Mouse (Mus musculus) midbrain, embryonic 16.5 days (tissue): ENCODE data around the gene Oxa1l. TPM values are rescaled to one million over a fixed set of nuclear protein-coding genes. Genes with fewer than 3 reads are reported as not detected.

Experiments
- ATAC-seq: fragments of 200-750 bp; cut with Nextera tagmentation; 2 replicates; pipeline ENCODE4 v1.8.0; 2017; ENCODE audit warnings: moderate TSS enrichment
- H3K27ac ChIP-seq: fragments of 300-500 bp; sonication (generic); 2 replicates; pipeline ENCODE4 v1.5.1; 2014; ENCODE audit warnings: mild to moderate bottlenecking, low read length, mixed read lengths
- H3K27me3 ChIP-seq: fragments of 300-500 bp; sonication (generic); 2 replicates; pipeline ENCODE4 v1.6.1; 2014; ENCODE audit warnings: low read depth, low read length, mixed read lengths; ENCODE audit not compliant: control insufficient read depth, insufficient read depth
- H3K36me3 ChIP-seq: fragments of 300-500 bp; sonication (generic); 2 replicates; pipeline ENCODE4 v1.6.1; 2014; ENCODE audit warnings: mild to moderate bottlenecking, low read length, moderate library complexity, mixed read lengths; ENCODE audit not compliant: control insufficient read depth, insufficient read depth
- H3K4me1 ChIP-seq: fragments of 300-500 bp; sonication (generic); 2 replicates; pipeline ENCODE4 v1.6.1; 2014; ENCODE audit warnings: mild to moderate bottlenecking, low read length, mixed read lengths; ENCODE audit not compliant: control insufficient read depth, insufficient read depth
- H3K4me2 ChIP-seq: fragments of 300-500 bp; sonication (generic); 2 replicates; pipeline ENCODE4 v1.6.1; 2014; ENCODE audit warnings: mild to moderate bottlenecking, low read length, mixed read lengths
- H3K4me3 ChIP-seq: fragments of 300-500 bp; sonication (generic); 2 replicates; pipeline ENCODE4 v1.5.1; 2014; ENCODE audit warnings: low read depth, mild to moderate bottlenecking, low read length, moderate library complexity, mixed read lengths
- H3K9ac ChIP-seq: fragments of 300-500 bp; sonication (generic); 2 replicates; pipeline ENCODE4 v1.6.1; 2014; ENCODE audit warnings: low read depth, low read length, mixed read lengths
- H3K9me3 ChIP-seq: fragments of 300-500 bp; sonication (generic); replicated peaks from 2 replicates; pipeline ENCODE4 v1.6.1; 2014; ENCODE audit warnings: mild to moderate bottlenecking, low read length, mixed read lengths; ENCODE audit not compliant: control insufficient read depth, poor library complexity, severe bottlenecking
- WGBS: fragments of 180-500 bp; shearing (Covaris S2); extraction: QIAGEN DNeasy Blood & Tissue Kit; methylation state at CpG from one replicate; pipeline ENCODE4 v1.1.7; 2014; 5-methylcytosine and 5-hydroxymethylcytosine counted together
- polyA plus RNA-seq: library from polyadenylated mRNA; unstranded; fragments of >200 nt; fragmentation: Nextera tagmentation; extraction: Ambion mirVana; gene quantifications from 2 replicates; pipeline ENCODE4 v1.2.1, GENCODE M21; 2015

The Oxa1l gene
- polyA plus RNA-seq, 1 experiment from 2014 or later = 53.1 TPM

DNA sequence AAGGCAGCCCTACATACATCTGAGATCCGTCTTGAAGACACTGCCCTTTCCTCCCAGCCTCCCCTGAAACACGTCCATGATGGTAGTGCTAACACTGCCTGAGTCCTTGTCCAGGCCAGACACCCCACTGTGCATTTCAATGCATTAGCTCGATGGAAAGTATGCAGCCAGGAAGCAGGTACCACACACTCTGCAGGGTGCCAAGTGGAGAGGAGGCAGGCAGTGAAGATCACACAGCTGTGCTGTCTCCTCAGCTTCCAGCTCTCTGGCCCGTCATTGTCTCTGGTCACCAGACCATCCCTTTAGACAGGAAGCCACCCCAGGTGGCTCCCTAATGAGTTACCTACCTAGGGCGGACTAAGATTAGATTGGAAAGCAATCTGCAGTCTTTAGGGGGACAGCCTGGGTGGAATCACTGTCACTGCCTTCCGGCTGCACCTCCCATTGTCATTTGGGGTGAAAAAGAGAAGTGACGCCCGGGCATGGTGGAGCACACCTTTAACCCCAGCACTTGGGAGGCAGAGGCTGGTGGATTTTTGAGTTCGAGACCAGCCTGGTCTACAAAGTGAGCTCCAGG, 51.5 kb downstream of the Oxa1l start:
- 30% methylated on average over 9 of the region's 9 CpGs for WGBS
- H3K9me3 ChIP-seq = no peaks in the 10 kb centered on the region
- no peak overlapping the region for H3K9ac ChIP-seq
- no peak overlapping the region for H3K4me3 ChIP-seq
- H3K4me2 ChIP-seq = no peak overlapping the region
- peaks cover 8% of the 10 kb centered on the region; the same call in 1 of the 2 replicates for H3K27me3 ChIP-seq
- ATAC-seq = no peak
- H3K4me1 ChIP-seq = peaks cover 2% of the 10 kb centered on the region; the same call in 1 of the 2 replicates
- no peak overlapping the region for H3K27ac ChIP-seq
- no peaks in the 10 kb centered on the region for H3K36me3 ChIP-seq

DNA sequence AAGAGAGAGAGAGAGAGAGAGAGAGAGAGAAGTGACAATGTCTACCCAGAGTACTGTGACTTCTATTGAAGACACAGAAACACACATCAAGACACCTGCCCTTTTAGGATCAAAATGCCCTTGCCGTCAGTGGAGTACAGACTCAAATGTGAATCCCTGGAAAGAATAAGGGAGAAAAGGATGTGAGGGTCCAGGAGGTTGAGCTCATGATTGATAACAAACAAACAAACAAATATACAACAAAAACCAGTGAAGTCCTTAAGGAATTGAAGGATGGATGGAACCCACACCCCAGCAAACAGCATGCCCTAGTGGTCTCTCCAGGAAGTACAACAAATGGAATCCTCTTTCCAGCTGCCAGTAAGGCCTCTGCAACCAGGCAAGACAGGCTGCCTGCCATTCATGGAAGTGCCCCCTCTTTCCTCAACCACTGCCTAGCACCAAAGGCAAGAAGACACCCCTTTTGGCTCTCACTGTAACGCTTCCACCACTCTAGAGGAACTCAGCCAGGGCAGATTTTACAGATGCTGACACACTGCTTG, 52.1 kb downstream of the Oxa1l start:
- H3K4me2 ChIP-seq = no peak overlapping the region
- peak overlapping the region; percentile 14; the same call in 1 of the 2 replicates for H3K27ac ChIP-seq
- no peaks in the 10 kb centered on the region for H3K9me3 ChIP-seq
- no peak for ATAC-seq
- no peak overlapping the region for H3K9ac ChIP-seq
- WGBS = 30% methylated on average over 2 of the region's 2 CpGs
- peaks cover 8% of the 10 kb centered on the region; the same call in 1 of the 2 replicates for H3K27me3 ChIP-seq
- no peak overlapping the region for H3K4me3 ChIP-seq
- no peaks in the 10 kb centered on the region for H3K36me3 ChIP-seq
- peaks cover 2% of the 10 kb centered on the region; the same call in 1 of the 2 replicates for H3K4me1 ChIP-seq

DNA sequence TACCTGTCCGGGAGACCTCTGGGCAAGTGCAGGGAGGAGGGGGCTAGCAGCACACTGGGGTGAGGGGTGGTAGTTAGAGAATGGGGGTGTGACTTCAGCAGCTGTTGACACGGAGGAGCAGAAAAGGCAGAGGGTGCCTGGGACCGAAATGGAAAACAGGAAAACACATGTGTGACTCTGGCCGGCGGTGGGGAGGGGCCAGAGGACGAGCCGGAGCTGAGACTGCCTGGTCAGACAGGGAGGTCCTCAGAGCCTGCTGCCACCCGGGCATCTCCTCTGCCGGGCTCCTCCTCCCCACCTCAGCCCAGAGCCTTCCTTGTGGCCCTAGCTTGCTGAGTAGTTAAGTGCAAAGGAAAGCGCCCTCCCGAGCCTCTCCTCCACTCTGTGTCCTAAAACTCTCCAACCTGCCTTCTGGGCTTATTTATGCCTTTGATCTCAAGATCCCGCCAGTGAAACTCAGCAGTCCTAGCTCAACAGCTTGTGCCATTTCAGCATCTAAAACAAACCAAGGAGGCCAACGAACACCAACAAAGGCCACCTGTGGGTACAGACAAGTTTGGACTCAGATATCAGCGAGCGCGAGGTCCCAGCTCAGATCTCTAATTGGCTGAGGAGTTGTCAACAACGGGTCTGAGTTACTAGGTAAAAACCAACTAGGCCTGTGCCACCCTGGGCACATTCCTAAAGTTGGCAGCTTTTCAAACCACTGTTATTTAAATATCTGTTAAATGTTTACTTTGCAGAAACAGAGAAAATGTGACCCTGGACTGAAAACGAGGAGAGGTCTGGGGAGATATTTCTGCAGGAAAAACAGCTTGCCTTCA, 53.5 kb downstream of the Oxa1l start:
- ATAC-seq = peak; percentile 57; the same call in 1 of the 2 replicates
- 10% methylated on average over 18 of the region's 18 CpGs for WGBS
- peak overlapping the region; percentile 11; the same call in 1 of the 2 replicates for H3K4me2 ChIP-seq

DNA sequence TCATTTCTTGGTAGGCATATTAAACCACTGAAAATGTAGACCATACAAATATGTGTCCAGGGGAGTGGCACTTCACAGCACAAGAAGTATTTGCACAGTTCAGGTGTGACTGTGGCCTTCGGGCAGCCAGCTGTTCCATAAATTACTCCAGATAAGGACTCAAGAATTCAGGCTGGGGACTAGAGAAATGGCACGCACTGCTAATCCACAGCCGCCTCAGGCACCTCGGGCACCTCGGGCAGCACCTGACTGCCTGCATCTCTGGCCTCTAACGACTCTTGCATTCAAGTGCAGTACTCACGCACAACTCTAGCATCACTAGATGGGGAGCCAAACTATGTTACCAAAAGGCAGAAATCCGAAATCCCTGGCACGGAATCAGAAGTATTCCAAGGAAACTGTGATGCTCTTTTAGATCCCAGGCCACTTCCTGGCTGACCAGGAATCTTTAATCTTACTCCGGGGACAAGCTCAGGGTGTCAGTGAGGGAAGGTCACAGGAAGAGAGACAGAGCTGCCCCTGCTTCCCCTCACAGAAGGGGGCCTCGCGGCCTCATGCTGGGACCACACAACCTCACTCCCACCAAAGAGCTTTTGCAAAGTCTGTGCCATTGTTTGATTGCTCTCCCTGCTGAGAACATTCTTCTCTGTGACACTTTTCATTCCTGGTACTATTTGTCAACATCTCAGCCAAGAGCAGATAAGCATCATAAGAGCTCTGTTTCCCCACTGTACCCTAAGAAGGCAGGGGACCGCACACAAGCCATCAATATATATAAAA, 54.8 kb downstream of the Oxa1l start:
- H3K36me3 ChIP-seq = no peaks in the 10 kb centered on the region
- H3K4me3 ChIP-seq = no peak overlapping the region
- no peak overlapping the region for H3K9ac ChIP-seq
- ATAC-seq = no peak
- H3K27me3 ChIP-seq = peaks cover 8% of the 10 kb centered on the region; the same call in 1 of the 2 replicates
- H3K27ac ChIP-seq = no peak overlapping the region
- H3K4me1 ChIP-seq = no peaks in the 10 kb centered on the region; the same call in 1 of the 2 replicates
- H3K4me2 ChIP-seq = no peak overlapping the region
- 12% methylated on average over 13 of the region's 13 CpGs for WGBS
- no peaks in the 10 kb centered on the region for H3K9me3 ChIP-seq

More for the DNA sequence above, 53.5 kb downstream of the Oxa1l start:
- H3K27ac ChIP-seq = no peak overlapping the region
- H3K27me3 ChIP-seq = peaks cover 8% of the 10 kb centered on the region; the same call in 1 of the 2 replicates
- H3K36me3 ChIP-seq = no peaks in the 10 kb centered on the region
- H3K4me1 ChIP-seq = peaks cover 2% of the 10 kb centered on the region; the same call in 1 of the 2 replicates
- no peak overlapping the region for H3K9ac ChIP-seq
- H3K9me3 ChIP-seq = no peaks in the 10 kb centered on the region
- H3K4me3 ChIP-seq = no peak overlapping the region

DNA sequence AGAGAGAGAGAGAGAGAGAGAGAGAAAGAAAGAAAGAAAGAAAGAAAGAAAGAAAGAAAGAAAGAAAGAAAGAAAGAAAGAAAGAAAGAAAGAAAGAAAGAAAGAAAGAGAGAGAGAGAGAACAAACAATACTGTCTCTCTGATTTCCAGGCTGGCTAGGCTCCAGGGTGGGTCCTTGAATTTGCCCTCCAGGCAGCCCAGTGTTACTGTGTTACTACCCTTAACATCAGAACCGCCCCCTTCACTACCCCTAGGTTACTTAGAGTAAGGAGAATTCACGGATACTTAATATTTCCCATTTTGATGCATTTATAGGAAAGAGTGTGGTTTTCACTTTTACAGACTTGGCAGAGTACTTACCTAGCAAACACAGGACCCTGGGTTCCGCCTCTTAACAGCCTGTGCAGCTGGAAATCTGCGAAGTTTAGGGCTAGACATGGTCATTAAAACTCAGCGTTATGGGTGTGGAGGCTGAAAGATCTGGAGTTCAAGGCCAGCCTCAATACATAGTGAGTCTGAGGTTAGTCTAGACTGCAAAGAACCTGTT, 55.7 kb downstream of the Oxa1l start:
- Histone ChIP-seq H3K4me3 (no peak overlapping the region), H3K9ac (no peak overlapping the region), H3K27me3 (peaks cover 8% of the 10 kb centered on the region; the same call in 1 of the 2 replicates), H3K9me3 (no peaks in the 10 kb centered on the region), H3K4me2 (no peak overlapping the region), H3K36me3 (no peaks in the 10 kb centered on the region), H3K4me1 (no peaks in the 10 kb centered on the region; the same call in 1 of the 2 replicates), H3K27ac (no peak overlapping the region)
- 34% methylated on average over 5 of the region's 5 CpGs for WGBS
- no peak for ATAC-seq

DNA sequence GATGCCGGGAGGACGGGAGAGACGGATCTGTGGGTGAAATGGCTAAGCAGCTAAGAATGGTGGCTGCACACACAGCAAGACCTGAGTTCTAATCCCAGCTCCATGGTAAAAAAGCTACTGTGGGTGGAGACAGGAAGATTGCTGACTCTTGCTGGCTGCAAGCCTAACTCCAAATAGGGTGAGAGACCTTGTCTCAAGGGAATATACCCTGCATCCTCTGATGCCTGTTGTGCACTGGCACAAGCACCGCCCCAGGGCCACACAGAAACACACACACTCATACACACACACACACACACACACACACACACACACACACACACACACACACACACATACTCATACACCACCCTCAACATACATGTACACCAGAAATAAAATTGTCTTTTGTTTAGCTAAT, 56.2 kb downstream of the Oxa1l start:
- no peak overlapping the region for H3K4me3 ChIP-seq
- peaks cover 8% of the 10 kb centered on the region; the same call in 1 of the 2 replicates for H3K27me3 ChIP-seq
- no peak overlapping the region for H3K4me2 ChIP-seq
- 53% methylated on average over 4 of the region's 4 CpGs for WGBS
- H3K27ac ChIP-seq = no peak overlapping the region
- H3K4me1 ChIP-seq = no peaks in the 10 kb centered on the region; the same call in 1 of the 2 replicates
- ATAC-seq = no peak
- no peaks in the 10 kb centered on the region for H3K9me3 ChIP-seq
- H3K36me3 ChIP-seq = no peaks in the 10 kb centered on the region
- H3K9ac ChIP-seq = no peak overlapping the region

DNA sequence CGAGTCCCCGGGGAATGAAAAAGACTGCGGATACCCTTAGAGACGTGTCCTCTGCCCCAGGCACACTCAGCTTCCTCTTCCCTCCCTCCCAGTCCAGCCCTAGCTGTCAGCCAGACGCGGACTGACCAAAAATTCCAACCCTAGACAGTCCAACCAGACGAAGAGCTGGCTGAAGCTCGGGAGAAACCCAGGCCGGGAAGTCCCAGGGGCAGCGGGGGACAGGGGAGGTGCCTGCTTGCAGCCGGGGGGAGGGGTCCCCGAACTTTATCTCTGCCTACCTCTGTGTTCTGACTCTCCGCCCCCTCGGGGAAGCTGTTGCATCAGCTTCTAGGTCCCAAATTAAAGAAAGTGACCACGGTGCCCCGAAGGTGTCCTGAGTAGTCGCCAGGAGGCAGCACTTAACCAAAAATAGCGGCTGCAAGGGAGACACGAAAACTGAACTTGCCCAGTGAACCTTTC, 57.0 kb downstream of the Oxa1l start, which contains the start of gene Slc7a7:
TSS of gene Slc7a7 (minus strand) at position 158 of the 459 bp plus-strand sequence.
- 5% methylated on average over 19 of the region's 19 CpGs for WGBS
- H3K4me2 ChIP-seq = no peak within 1 kb of the TSS
- no peaks in the 10 kb centered on the region for H3K9me3 ChIP-seq
- peaks cover 8% of the 10 kb centered on the region; the same call in 1 of the 2 replicates for H3K27me3 ChIP-seq
- H3K9ac ChIP-seq = no peak within 1 kb of the TSS
- H3K4me3 ChIP-seq = no peak within 1 kb of the TSS
- no peak within 1 kb of the TSS for H3K27ac ChIP-seq
- H3K36me3 ChIP-seq = no peaks in the 10 kb centered on the region
- no peak for ATAC-seq
- no peaks in the 10 kb centered on the region; the same call in 1 of the 2 replicates for H3K4me1 ChIP-seq
